Mouse (Mus musculus): ENCODE data around the gene Dnlz. TPM values are rescaled to one million over a fixed set of nuclear protein-coding genes. Genes with fewer than 3 reads are reported as not detected.

Gene Dnlz
- polyA plus RNA-seq, 1 experiment from 2014 or later: 27.3 TPM

DNA sequence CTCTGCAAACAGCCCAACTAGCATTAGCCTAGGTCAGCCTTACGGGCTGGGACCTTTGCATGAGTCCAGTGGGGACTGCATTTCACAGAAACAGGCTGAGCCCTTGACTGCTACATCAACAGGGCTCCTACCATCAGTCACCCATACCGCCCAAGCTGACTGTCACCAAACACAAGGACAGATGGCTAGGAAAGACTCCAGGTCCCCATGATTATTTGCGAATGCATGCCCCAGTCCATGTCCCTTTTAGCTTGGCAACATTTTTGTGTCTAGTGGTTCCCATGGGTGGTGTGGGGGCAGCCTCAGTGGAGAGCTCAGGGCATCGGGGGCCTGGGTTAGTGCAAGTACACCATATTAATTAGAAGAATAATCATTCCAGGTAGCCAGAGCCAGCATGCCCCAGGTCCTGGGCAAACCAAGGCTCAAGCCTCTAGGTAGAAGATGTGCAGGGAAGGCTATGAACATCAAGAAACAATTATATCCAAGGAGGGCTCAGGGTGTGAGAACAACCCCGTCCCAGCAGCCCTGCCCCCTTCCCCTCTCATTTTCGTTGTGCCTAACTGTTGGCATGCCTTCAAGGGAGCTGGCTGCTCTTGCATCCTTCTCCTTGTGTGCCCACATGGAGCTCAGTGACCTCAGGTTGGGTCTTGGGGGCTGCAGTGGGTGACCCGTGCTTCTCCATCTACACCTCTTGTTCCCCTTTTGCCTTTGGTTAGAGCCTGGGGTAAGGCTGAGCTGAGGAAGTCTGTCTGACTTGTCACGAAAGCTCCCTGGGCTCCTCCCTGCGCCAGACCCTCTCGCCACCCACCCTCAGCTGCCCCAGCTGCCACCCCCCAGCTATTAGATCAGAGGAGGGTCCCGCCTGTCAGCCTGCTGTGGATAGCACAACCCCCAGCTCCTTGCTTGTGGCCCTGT, 1.4 kb upstream of the Dnlz start:
- Histone ChIP-seq H3K36me3 (ENCODE audit: control insufficient read depth, insufficient read depth, low read length) (0 out of 2 replicates have a peak, but pooled peaks cover 2% of the 10 kb centered on the region), H3K4me3 (ENCODE audit: low read depth, low read length) (peak overlapping the region; percentile 73), H3K27me3 (ENCODE audit: control insufficient read depth, insufficient read depth, low read length) (no peaks in the 10 kb centered on the region), H3K27ac (ENCODE audit: low read depth, low read length) (no peak overlapping the region), H3K4me2 (replicated peaks; ENCODE audit: low read depth, low read length) (peak overlapping the region; percentile 94), H3K9me3 (ENCODE audit: control insufficient read depth, low read length) (no peaks in the 10 kb centered on the region), H3K4me1 (replicated peaks; ENCODE audit: control insufficient read depth, insufficient read depth, low read length) (peaks cover 10% of the 10 kb centered on the region), H3K9ac (ENCODE audit: low read depth, low read length) (peak overlapping the region; percentile 96; the same call in 1 of the 2 replicates)
- 85% methylated on average over 11 of the region's 11 CpGs for WGBS
- ATAC-seq (ENCODE audit: low FRiP score): no peak
- no peak for DNase-seq (ENCODE audit: low spot score)

DNA sequence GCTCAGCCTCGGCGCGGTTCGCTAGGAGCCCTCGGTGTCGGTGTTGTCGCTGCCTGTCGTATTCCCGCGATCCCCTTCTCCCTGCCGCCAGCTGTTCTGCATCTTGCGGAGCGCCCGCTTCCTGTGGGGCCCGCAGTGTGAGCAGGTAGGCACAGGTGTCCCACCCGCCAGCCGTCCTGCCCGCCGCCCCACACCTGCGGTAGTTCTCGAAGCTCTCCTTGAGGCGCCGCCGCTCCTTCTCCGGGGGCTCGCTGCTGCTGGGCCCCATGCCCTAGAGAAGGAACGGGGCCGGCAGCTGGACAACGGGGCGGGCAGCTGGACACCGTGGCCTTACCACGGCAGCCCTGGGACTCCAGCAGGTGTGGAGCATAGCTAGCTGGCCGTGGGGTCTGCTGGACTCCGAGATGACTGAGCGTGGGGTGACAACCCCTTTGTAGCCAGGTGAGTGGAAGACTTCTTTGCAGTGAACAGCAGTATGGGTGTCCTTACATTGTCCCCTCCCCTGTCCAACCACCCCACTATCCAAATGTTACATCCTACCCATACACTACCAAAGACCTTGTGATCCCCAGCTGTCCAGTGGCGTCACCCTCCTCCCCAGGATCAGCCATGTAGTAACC, 491 bp upstream of the Dnlz start:
- 2% methylated on average over 36 of the region's 36 CpGs for WGBS
- DNase-seq (ENCODE audit: low spot score): no peak
- H3K4me3 ChIP-seq (ENCODE audit: low read depth, low read length): peak overlapping the region; percentile 73
- peaks cover 10% of the 10 kb centered on the region for H3K4me1 ChIP-seq (replicated peaks; ENCODE audit: control insufficient read depth, insufficient read depth, low read length)
- H3K27ac ChIP-seq (ENCODE audit: low read depth, low read length): no peak overlapping the region
- peak; percentile 31; the same call in 1 of the 2 replicates for ATAC-seq (ENCODE audit: low FRiP score)
- H3K4me2 ChIP-seq (replicated peaks; ENCODE audit: low read depth, low read length): peak overlapping the region; percentile 94
- H3K27me3 ChIP-seq (ENCODE audit: control insufficient read depth, insufficient read depth, low read length): no peaks in the 10 kb centered on the region
- 0 out of 2 replicates have a peak, but pooled peaks cover 2% of the 10 kb centered on the region for H3K36me3 ChIP-seq (ENCODE audit: control insufficient read depth, insufficient read depth, low read length)
- no peaks in the 10 kb centered on the region for H3K9me3 ChIP-seq (ENCODE audit: control insufficient read depth, low read length)
- peak overlapping the region; percentile 96 for H3K9ac ChIP-seq (ENCODE audit: low read depth, low read length)

- ATAC-seq (ENCODE audit: low FRiP score): no peak
- DNase-seq (ENCODE audit: low spot score): no peak
- H3K4me2 ChIP-seq (replicated peaks; ENCODE audit: low read depth, low read length): no peak overlapping the region
- no peak overlapping the region for H3K9ac ChIP-seq (ENCODE audit: low read depth, low read length)
- H3K27ac ChIP-seq (ENCODE audit: low read depth, low read length): no peak overlapping the region
- H3K36me3 ChIP-seq (ENCODE audit: control insufficient read depth, insufficient read depth, low read length): peaks cover 12% of the 10 kb centered on the region; the same call in 1 of the 2 replicates
- H3K9me3 ChIP-seq (ENCODE audit: control insufficient read depth, low read length): no peaks in the 10 kb centered on the region
- no peaks in the 10 kb centered on the region for H3K27me3 ChIP-seq (ENCODE audit: control insufficient read depth, insufficient read depth, low read length)
- no peak overlapping the region for H3K4me3 ChIP-seq (ENCODE audit: low read depth, low read length)
- 75% methylated on average over 6 of the region's 6 CpGs for WGBS
- peaks cover 10% of the 10 kb centered on the region for H3K4me1 ChIP-seq (replicated peaks; ENCODE audit: control insufficient read depth, insufficient read depth, low read length)
These were observed 3.7 kb downstream of the Dnlz start for GRCm38 (mm10) chr2:26348241-26348640.

DNA sequence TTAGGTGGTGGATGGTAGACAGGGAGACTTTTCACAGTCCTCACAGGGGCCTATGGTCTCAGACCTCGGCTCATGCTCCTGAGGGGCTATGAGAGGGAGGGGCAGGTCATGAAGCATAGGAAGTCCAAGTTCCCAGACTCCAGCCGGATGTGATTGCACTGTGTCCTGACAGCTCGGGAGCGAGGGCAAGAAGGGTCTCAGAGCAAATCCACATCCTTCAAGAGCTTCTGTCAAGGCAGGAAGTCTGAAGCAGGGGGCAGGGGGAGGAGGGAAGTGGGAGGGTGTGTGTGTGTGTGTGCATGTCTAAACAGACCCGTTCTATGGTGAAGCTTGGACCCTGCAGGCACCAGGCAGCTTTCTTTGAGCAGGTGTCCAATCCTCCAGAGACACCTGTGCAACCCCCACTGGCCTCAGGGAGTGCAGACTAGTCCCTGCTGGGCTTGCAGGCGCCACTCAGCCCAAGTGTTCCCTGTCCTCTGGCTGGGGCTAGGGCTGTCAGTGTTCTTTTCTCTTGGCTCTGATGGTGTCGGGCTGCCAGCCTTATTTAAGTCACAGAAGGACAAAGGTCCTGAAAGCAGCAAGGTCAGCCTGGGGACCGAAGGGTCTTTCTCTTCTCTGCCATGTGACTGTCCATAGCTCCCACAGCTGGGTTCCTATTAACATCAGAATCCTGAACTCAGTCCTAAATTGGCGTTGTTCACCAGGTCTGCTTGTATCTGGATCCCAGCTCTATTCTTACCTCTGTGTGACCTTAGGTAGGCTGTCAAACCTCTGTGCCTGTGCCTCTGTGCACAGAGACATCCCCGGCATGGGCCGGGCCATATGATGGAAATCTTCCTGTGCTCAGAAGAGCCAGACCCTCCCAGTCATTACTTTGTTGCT, 9.1 kb downstream of the Dnlz start:
- Histone ChIP-seq H3K36me3 (ENCODE audit: control insufficient read depth, insufficient read depth, low read length) (peaks cover 21% of the 10 kb centered on the region), H3K9me3 (ENCODE audit: control insufficient read depth, low read length) (no peaks in the 10 kb centered on the region), H3K4me1 (replicated peaks; ENCODE audit: control insufficient read depth, insufficient read depth, low read length) (no peaks in the 10 kb centered on the region), H3K27me3 (ENCODE audit: control insufficient read depth, insufficient read depth, low read length) (no peaks in the 10 kb centered on the region), H3K4me2 (replicated peaks; ENCODE audit: low read depth, low read length) (no peak overlapping the region), H3K9ac (ENCODE audit: low read depth, low read length) (no peak overlapping the region), H3K27ac (ENCODE audit: low read depth, low read length) (no peak overlapping the region), H3K4me3 (ENCODE audit: low read depth, low read length) (no peak overlapping the region)
- no peak for DNase-seq (ENCODE audit: low spot score)
- ATAC-seq (ENCODE audit: low FRiP score): no peak
- 74% methylated on average over 11 of the region's 11 CpGs for WGBS

GRCm38 (mm10) chr2:26342044-26342443, 9.9 kb downstream of the Dnlz start:
- Histone ChIP-seq H3K4me2 (replicated peaks; ENCODE audit: low read depth, low read length) (no peak overlapping the region), H3K4me1 (replicated peaks; ENCODE audit: control insufficient read depth, insufficient read depth, low read length) (no peaks in the 10 kb centered on the region), H3K4me3 (ENCODE audit: low read depth, low read length) (no peak overlapping the region), H3K9me3 (ENCODE audit: control insufficient read depth, low read length) (no peaks in the 10 kb centered on the region), H3K9ac (ENCODE audit: low read depth, low read length) (no peak overlapping the region), H3K36me3 (ENCODE audit: control insufficient read depth, insufficient read depth, low read length) (peaks cover 19% of the 10 kb centered on the region), H3K27me3 (ENCODE audit: control insufficient read depth, insufficient read depth, low read length) (no peaks in the 10 kb centered on the region), H3K27ac (ENCODE audit: low read depth, low read length) (no peak overlapping the region)
- no peak for ATAC-seq (ENCODE audit: low FRiP score)
- no peak for DNase-seq (ENCODE audit: low spot score)
- 91% methylated on average over 10 of the region's 10 CpGs for WGBS

GRCm38 (mm10) chr2:26341510-26341981, 10.4 kb downstream of the Dnlz start:
- Histone ChIP-seq H3K4me1 (replicated peaks; ENCODE audit: control insufficient read depth, insufficient read depth, low read length) (no peaks in the 10 kb centered on the region), H3K36me3 (ENCODE audit: control insufficient read depth, insufficient read depth, low read length) (peaks cover 16% of the 10 kb centered on the region), H3K9me3 (ENCODE audit: control insufficient read depth, low read length) (no peaks in the 10 kb centered on the region), H3K4me2 (replicated peaks; ENCODE audit: low read depth, low read length) (no peak overlapping the region), H3K27ac (ENCODE audit: low read depth, low read length) (no peak overlapping the region), H3K4me3 (ENCODE audit: low read depth, low read length) (no peak overlapping the region), H3K27me3 (ENCODE audit: control insufficient read depth, insufficient read depth, low read length) (no peaks in the 10 kb centered on the region), H3K9ac (ENCODE audit: low read depth, low read length) (no peak overlapping the region)
- 87% methylated on average over 2 of the region's 2 CpGs for WGBS
- no peak for DNase-seq (ENCODE audit: low spot score)
- ATAC-seq (ENCODE audit: low FRiP score): no peak

DNA sequence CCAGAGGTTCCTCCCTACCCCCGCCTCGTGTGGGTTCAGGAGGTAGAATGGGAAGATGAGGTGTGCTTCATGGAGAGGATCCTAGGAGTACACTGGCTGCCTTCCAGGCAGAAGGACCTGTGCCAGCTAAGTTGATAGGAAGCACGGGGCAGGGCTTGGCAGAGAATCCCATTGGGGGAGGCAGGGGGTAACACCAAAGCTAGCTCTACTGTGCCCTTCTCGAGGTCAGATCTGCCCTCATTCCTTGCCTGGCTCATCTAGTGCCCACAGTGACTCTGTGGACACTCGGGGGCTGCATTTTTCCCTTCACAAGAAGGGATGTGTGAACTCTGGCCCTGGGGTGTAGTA, 12.7 kb downstream of the Dnlz start:
- no peak overlapping the region for H3K4me3 ChIP-seq (ENCODE audit: low read depth, low read length)
- no peak overlapping the region for H3K4me2 ChIP-seq (replicated peaks; ENCODE audit: low read depth, low read length)
- H3K27me3 ChIP-seq (ENCODE audit: control insufficient read depth, insufficient read depth, low read length): no peaks in the 10 kb centered on the region
- WGBS: 90% methylated on average over 5 of the region's 5 CpGs
- no peak overlapping the region for H3K27ac ChIP-seq (ENCODE audit: low read depth, low read length)
- peaks cover 13% of the 10 kb centered on the region for H3K36me3 ChIP-seq (ENCODE audit: control insufficient read depth, insufficient read depth, low read length)
- no peaks in the 10 kb centered on the region for H3K4me1 ChIP-seq (replicated peaks; ENCODE audit: control insufficient read depth, insufficient read depth, low read length)
- DNase-seq (ENCODE audit: low spot score): no peak
- no peak for ATAC-seq (ENCODE audit: low FRiP score)
- no peak overlapping the region for H3K9ac ChIP-seq (ENCODE audit: low read depth, low read length)
- H3K9me3 ChIP-seq (ENCODE audit: control insufficient read depth, low read length): no peaks in the 10 kb centered on the region
